ENCODE assay signal across 15 mouse cellular contexts in the genomic region with DNA sequence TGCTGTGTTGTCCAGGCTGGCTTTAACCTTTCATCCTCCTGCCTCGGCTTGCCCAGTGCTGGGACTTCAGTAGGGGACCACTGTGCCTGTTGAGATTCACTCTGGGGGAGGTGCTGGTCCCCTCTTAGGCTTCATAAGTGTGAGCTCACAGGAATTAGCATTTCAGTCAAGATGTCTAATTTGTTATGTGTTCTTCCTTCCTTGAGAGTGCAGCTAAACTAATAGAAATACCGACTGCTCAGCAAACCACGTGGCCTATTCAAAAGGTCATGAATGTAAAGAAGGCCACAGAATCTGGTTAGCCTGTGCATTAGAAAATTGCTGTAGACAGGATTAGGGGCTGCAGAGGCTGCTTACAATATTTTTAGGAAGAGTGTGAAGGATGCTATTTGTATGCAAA.
DNase-seq lines count a peak whose midpoint lies in the region; ATAC-seq lines count a peak whose summit lies in the region.
"Had no signal": no experiment of that assay in that cellular context is flagged by ENCODE, and none has a peak within 500 bp of the region (broad histone marks: within the 10 kb centered on the region; RNA-seq: fewer than 3 reads in every experiment).

No protein-coding gene starts in this region.

- no peaks in the 10 kb centered on the region for H3K9me3 ChIP-seq in embryonic facial prominence, embryonic 10.5 days
- no peaks in the 10 kb centered on the region for H3K9me3 ChIP-seq in forebrain, embryonic 12.5 days
- H3K9me3 ChIP-seq in hindbrain, embryonic 15.5 days: no peaks in the 10 kb centered on the region
- H3K9me3 ChIP-seq in midbrain, embryonic 15.5 days: no peaks in the 10 kb centered on the region
- H3K9me3 ChIP-seq in liver, embryonic 12.5 days (replicated peaks): no peaks in the 10 kb centered on the region
- H3K9me3 ChIP-seq: embryonic facial prominence, embryonic 12.5 days; heart, embryonic 13.5 days had no signal

- ATAC-seq in forebrain, embryonic 12.5 days (ENCODE audit: low FRiP score): peak; percentile 71
- no peak for ATAC-seq in hindbrain, embryonic 15.5 days (ENCODE audit: low FRiP score, low read depth)
- no peak for ATAC-seq in midbrain, embryonic 15.5 days (replicated peaks)
- no peak for ATAC-seq in liver, embryonic 12.5 days
- ATAC-seq: liver, postnatal 0 days had no signal

- DNase-seq in embryonic facial prominence, embryonic 10.5 days (ENCODE audit: low spot score): peak; percentile 30
- DNase-seq in adrenal gland, postnatal 25 days: no peak
- no peak for DNase-seq in left cerebral cortex, postnatal 36 days (ENCODE audit: low spot score in 2 of 2)
- DNase-seq: cerebellum, adult 2 months; gastrocnemius, postnatal 36 days; kidney, adult 9 months; liver, postnatal 0 days; thymus, postnatal 14 days had no signal

- H3K36me3 ChIP-seq in embryonic facial prominence, embryonic 10.5 days (replicated peaks): peaks cover 38% of the 10 kb centered on the region
- H3K36me3 ChIP-seq in forebrain, embryonic 12.5 days (replicated peaks): peaks cover 28% of the 10 kb centered on the region
- 0 out of 2 replicates have a peak, but pooled peaks cover 17% of the 10 kb centered on the region for H3K36me3 ChIP-seq in hindbrain, embryonic 15.5 days
- 0 out of 2 replicates have a peak, but pooled peaks cover 4% of the 10 kb centered on the region for H3K36me3 ChIP-seq in midbrain, embryonic 15.5 days (replicated peaks)
- H3K36me3 ChIP-seq in liver, embryonic 12.5 days: no peaks in the 10 kb centered on the region
- H3K36me3 ChIP-seq: heart, embryonic 13.5 days had no signal

- H3K4me1 ChIP-seq in embryonic facial prominence, embryonic 10.5 days: peaks cover 59% of the 10 kb centered on the region
- peaks cover 57% of the 10 kb centered on the region for H3K4me1 ChIP-seq in forebrain, embryonic 12.5 days
- peaks cover 56% of the 10 kb centered on the region for H3K4me1 ChIP-seq in hindbrain, embryonic 15.5 days (replicated peaks)
- H3K4me1 ChIP-seq in midbrain, embryonic 15.5 days: peaks cover 55% of the 10 kb centered on the region
- H3K4me1 ChIP-seq in liver, embryonic 12.5 days: peaks cover 5% of the 10 kb centered on the region; the same call in 1 of the 2 replicates

- no peak overlapping the region for H3K4me3 ChIP-seq in embryonic facial prominence, embryonic 10.5 days
- no peak overlapping the region for H3K4me3 ChIP-seq in forebrain, embryonic 12.5 days (replicated peaks)
- no peak overlapping the region for H3K4me3 ChIP-seq in hindbrain, embryonic 15.5 days
- H3K4me3 ChIP-seq in midbrain, embryonic 15.5 days: no peak overlapping the region
- H3K4me3 ChIP-seq in liver, embryonic 12.5 days: no peak overlapping the region
- H3K4me3 ChIP-seq: embryonic facial prominence, embryonic 12.5 days; heart, embryonic 13.5 days; myocyte had no signal

- peak overlapping the region; percentile 84 for H3K27ac ChIP-seq in embryonic facial prominence, embryonic 10.5 days (replicated peaks)
- peak overlapping the region; percentile 90 for H3K27ac ChIP-seq in forebrain, embryonic 12.5 days
- peak overlapping the region; percentile 46; the same call in 1 of the 2 replicates for H3K27ac ChIP-seq in hindbrain, embryonic 15.5 days (replicated peaks)
- H3K27ac ChIP-seq in midbrain, embryonic 15.5 days: peak overlapping the region; percentile 83
- no peak overlapping the region for H3K27ac ChIP-seq in liver, embryonic 12.5 days
- H3K27ac ChIP-seq: embryonic facial prominence, embryonic 12.5 days; heart, embryonic 13.5 days had no signal

- intact Hi-C loops in left cerebral cortex, postnatal 36 days (cut with DNase I): no loop called here

- no peaks in the 10 kb centered on the region for H3K27me3 ChIP-seq in embryonic facial prominence, embryonic 10.5 days (replicated peaks; ENCODE audit: low read depth, poor library complexity, severe bottlenecking)
- no peaks in the 10 kb centered on the region for H3K27me3 ChIP-seq in forebrain, embryonic 12.5 days
- H3K27me3 ChIP-seq in hindbrain, embryonic 15.5 days: no peaks in the 10 kb centered on the region
- H3K27me3 ChIP-seq in midbrain, embryonic 15.5 days (replicated peaks): no peaks in the 10 kb centered on the region
- 0 out of 2 replicates have a peak, but pooled peaks cover 6% of the 10 kb centered on the region for H3K27me3 ChIP-seq in liver, embryonic 12.5 days (replicated peaks)
- H3K27me3 ChIP-seq: embryonic facial prominence, embryonic 12.5 days had no signal

- H3K9ac ChIP-seq in forebrain, embryonic 12.5 days: no peak overlapping the region
- no peak overlapping the region for H3K9ac ChIP-seq in hindbrain, embryonic 15.5 days
- no peak overlapping the region for H3K9ac ChIP-seq in midbrain, embryonic 15.5 days
- H3K9ac ChIP-seq in liver, embryonic 12.5 days: no peak overlapping the region
- H3K9ac ChIP-seq: embryonic facial prominence, embryonic 12.5 days; heart, embryonic 13.5 days; liver, postnatal 0 days had no signal

- WGBS in embryonic facial prominence, embryonic 10.5 days: 14% methylated on average over 3 of the region's 3 CpGs
- WGBS in forebrain, embryonic 12.5 days: 6% methylated on average over 3 of the region's 3 CpGs
- 4% methylated on average over 3 of the region's 3 CpGs for WGBS in hindbrain, embryonic 15.5 days
- 3% methylated on average over 3 of the region's 3 CpGs for WGBS in midbrain, embryonic 15.5 days
- 62% methylated on average over 3 of the region's 3 CpGs for WGBS in liver, embryonic 12.5 days (ENCODE audit: insufficient replicate concordance)

- peak overlapping the region; percentile 13; the same call in 1 of the 2 replicates for H3K4me2 ChIP-seq in forebrain, embryonic 12.5 days
- no peak overlapping the region for H3K4me2 ChIP-seq in hindbrain, embryonic 15.5 days
- H3K4me2 ChIP-seq in midbrain, embryonic 15.5 days: no peak overlapping the region
- no peak overlapping the region for H3K4me2 ChIP-seq in liver, embryonic 12.5 days
- H3K4me2 ChIP-seq: embryonic facial prominence, embryonic 12.5 days; heart, embryonic 13.5 days had no signal
